Mouse (Mus musculus) gastrocnemius, adult 2 months (tissue): Measurements from ENCODE around the gene A3galt2. TPM values are rescaled to one million over a fixed set of nuclear protein-coding genes. Genes with fewer than 3 reads are reported as not detected.

Experiments used
- DNase-seq: peaks from one replicate; pipeline ENCODE4 v3.0.0; 2022
- H3K27ac ChIP-seq: fragments of 200-600 bp; 2 replicates; pipeline ENCODE4 v1.8.1; 2022; ENCODE audit warnings: mild to moderate bottlenecking
- H3K4me3 ChIP-seq: fragments of 200-600 bp; 2 replicates; pipeline ENCODE4 v1.8.1; 2022; ENCODE audit warnings: mild to moderate bottlenecking, moderate library complexity
- CTCF ChIP-seq: fragments of 200-600 bp; IDR thresholded peaks from 2 replicates; pipeline ENCODE4 v1.8.1; 2022; ENCODE audit warnings: antibody characterized with exemption, mild to moderate bottlenecking, moderate library complexity
- intact Hi-C: fragments of 180-260 bp; cut with DNase I; formaldehyde crosslinking; loops from one replicate; pipeline ENCODE4 v1.15.1; 2025
- total RNA-seq, 2 experiments: library from RNA; stranded (reverse); gene quantifications; 2 replicates each; pipeline ENCODE4 v1.2.3; 2021

A3galt2 gene
- total RNA-seq, 2 experiments from 2014 or later: 0.10 to 0.14 TPM

DNA sequence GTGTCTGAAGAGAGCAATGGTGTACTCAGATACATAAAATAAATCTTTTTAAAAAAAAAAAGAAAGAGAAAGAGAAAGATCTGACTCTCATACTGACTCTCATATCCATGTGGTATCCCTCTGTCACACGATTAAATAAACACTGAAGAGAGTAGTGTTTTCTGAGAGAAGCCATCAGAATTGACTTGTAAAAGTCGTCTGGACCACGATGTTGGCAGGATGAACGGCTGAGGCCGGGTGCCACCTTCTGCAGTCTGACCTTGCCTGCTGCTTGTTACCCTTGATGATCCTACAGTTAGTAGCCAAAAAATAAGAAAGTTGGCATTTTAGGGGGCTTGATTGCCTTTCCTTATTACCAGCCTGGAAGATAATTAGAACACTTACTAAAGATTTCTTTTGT lies 22.4 kb upstream of the A3galt2 start:
- TF ChIP-seq CTCF: no peak
- Histone ChIP-seq H3K4me3 (no peak overlapping the region), H3K27ac (peak overlapping the region; percentile 70)
- no peak for DNase-seq
- intact Hi-C loops: no loop called here

GRCm38 (mm10) chr4:128733496-128733895 lies 21.7 kb upstream of the A3galt2 start:
- TF ChIP-seq CTCF: no peak
- H3K27ac ChIP-seq: peak overlapping the region; percentile 70
- no peak for DNase-seq
- intact Hi-C loops: no loop called here
- H3K4me3 ChIP-seq: peak overlapping the region; percentile 48

DNA sequence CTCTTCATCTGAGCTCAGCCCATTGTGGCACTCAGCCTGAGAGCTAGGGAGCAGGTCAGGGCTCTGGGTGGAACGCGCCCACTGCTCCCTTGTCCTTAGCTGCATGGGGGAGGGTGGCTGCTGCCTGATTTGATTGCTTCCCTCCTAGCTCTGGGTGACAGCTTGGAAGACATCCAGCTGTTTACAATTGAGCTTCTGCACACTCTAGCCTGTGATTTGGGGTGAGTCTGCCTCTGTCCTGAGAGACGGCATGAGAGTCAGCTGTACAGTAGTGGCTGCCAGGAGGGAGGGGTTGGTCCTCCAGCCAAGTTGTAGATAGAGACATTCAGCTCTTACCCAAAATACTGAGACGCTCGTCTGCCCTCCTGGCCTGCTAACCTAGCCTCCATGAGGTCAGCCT lies 20.9 kb upstream of the A3galt2 start:
- Histone ChIP-seq H3K27ac (peak overlapping the region; percentile 70), H3K4me3 (peak overlapping the region; percentile 48)
- peak; percentile 85 for DNase-seq
- no peak for TF ChIP-seq CTCF
- intact Hi-C loops: no loop called here

- intact Hi-C loops: no loop called here
- TF ChIP-seq CTCF: no peak
- H3K4me3 ChIP-seq: peak overlapping the region; percentile 48
- H3K27ac ChIP-seq: peak overlapping the region; percentile 70
- DNase-seq: no peak
These were observed 20.2 kb upstream of the A3galt2 start for GRCm38 (mm10) chr4:128734721-128735671.

DNA sequence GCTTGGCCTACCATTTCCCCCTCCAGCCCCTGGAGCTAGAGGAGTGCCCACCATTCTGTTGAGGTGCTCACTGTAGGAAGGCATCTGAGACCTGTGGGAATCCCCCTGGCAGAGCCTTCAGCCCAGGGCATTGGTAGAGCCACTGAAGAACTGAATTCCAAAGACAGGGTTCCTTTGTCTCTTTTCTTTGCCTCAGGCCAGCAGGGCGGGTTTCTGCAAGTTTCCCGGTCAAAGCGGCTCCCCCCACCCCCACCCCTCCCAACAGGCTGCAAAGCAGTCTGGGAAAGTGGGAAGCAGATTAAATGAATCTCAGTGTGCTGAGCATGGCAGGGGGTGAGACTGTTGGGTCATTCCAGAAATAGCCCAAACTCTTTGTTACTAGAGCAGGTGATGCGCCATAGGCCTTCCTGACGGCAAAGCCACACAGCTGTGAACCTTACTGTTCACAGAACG lies 18.0 kb upstream of the A3galt2 start:
- no peak for TF ChIP-seq CTCF
- DNase-seq: no peak
- Histone ChIP-seq H3K27ac (peak overlapping the region; percentile 48), H3K4me3 (no peak overlapping the region; the same call in 1 of the 2 replicates)
- intact Hi-C loops: no loop called here

DNA sequence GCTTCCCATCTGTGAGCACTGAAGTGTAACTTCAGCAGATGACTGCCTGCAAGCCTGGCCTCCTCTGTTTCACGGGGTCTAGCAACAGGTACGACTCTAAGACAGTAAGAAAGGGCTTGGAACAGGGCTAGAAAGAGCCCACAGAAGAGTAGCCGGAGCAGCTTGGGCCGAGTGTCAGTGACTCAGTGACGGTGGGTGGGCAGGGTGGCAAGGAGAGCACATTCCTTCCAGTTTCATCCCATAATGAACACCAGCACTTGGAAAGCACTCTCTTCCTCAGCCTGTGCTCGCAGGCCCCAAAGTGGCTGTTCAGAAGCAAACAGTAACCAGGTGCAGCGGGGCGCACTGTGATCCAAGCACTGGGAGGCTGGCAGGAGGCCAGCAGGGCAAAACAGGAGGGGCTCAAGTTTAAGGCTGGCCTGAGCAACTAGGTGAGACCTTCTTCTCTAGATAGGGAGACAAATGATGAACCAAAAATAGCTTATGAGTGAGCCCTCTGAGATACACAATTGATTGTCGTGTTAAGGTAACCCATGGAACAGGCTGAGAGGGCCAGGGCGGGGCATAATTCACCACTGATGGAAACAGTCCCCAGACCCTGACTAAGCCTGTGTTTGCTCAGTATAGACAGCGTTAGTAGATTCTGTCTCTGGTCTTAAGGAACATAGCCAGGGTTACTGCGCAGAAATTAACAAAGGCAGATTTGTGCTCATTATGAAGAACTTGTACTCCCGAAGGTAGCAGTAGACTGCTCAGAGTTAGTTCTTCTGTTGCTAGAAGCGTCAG lies 17.1 kb upstream of the A3galt2 start:
- no peak for DNase-seq
- H3K4me3 ChIP-seq: no peak overlapping the region
- peak overlapping the region; percentile 38 for H3K27ac ChIP-seq
- intact Hi-C loops: no loop called here
- no peak for TF ChIP-seq CTCF

GRCm38 (mm10) chr4:128740878-128741277 lies 14.3 kb upstream of the A3galt2 start:
- no peak for DNase-seq
- no peak overlapping the region for H3K27ac ChIP-seq
- intact Hi-C loops: loop anchor here (10.0 kb wide), 1 partner anchor 1014 kb away; no protein-coding TSS in a partner anchor
- no peak overlapping the region for H3K4me3 ChIP-seq
- no peak for TF ChIP-seq CTCF

DNA sequence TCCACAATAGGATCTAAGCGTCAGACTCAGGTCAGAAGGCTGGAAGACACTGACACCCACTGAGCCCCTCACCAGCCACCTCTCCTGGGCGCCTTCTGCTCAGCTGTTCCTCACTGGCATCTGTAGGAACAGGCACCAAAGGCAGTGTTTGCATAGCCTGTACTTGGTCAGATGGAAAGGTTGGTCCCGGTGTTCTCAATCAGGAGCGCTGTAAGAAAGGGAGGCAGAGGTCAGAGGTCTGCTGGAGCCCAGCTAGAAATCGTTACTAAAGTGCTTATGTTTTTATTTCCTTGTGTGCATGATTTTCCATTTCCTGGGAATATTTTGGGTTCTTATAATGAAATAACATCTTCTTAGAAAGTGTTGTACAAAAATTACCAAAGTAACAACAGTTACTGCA lies 13.3 kb upstream of the A3galt2 start:
- DNase-seq: no peak
- intact Hi-C loops: loop anchor here (10.0 kb wide), 1 partner anchor 1013 kb away; no protein-coding TSS in a partner anchor
- Histone ChIP-seq H3K4me3 (no peak overlapping the region), H3K27ac (no peak overlapping the region)
- TF ChIP-seq CTCF: no peak

DNA sequence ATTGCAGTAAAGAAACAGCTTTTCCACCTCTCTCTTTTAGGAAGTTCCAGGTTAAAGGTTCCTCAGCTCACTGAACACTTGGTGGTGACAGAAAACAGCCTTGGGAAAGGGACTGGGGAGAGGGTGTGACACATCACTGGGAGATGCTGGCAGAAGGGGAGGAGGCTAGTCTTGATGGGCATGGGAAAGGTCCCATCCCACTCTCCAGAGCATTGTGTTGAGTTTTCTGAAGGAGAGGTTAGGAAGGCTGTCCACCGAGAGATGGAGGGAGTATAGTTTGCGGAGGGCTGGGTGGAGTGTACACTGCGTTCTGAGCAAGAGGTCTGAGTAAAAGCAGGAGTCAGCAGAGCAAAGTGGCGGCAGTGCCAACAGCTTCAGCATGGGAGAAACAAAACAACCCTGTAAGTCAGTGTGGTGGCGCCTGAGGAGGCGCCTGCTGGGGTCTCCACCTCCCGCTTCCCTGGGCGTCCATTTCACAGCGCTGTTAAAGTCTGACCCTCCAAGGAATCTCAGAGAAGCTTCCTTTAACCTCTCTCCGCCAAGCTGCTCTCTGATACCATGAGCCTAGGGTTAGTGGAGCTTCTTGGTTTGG lies 12.7 kb upstream of the A3galt2 start:
- intact Hi-C loops: loop anchor here (10.0 kb wide), 1 partner anchor 1012 kb away; no protein-coding TSS in a partner anchor
- no peak for DNase-seq
- no peak for TF ChIP-seq CTCF
- H3K27ac ChIP-seq: no peak overlapping the region
- H3K4me3 ChIP-seq: no peak overlapping the region

DNA sequence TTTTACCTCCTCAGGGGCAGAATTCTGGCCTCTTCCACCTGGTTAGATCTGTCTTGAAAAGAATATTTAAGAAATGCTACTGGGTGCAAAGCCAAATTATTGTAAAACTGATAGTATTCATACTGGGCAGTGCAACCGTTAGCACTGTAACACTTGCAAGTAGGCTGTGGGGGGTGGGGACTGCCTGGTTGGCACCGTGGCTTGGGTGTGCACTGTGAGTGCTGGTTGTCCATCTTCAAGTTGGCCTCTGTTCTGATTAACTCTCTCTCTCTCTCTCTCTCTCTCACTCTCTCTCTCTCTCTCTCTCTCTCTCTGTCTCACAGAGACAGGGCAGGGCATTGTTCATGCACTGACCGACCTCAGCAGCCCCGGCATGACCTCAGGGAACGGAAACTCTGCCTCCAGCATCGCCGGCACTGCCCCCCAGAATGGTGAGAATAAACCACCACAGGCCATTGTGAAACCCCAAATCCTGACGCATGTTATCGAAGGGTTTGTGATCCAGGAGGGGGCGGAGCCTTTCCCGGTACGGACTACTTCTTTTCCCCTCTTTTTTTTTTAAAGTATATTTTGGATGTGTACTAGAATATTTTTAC lies 12.0 kb upstream of the A3galt2 start:
- DNase-seq: no peak
- Histone ChIP-seq H3K4me3 (no peak overlapping the region), H3K27ac (no peak overlapping the region)
- no peak for TF ChIP-seq CTCF
- intact Hi-C loops: loop anchor here (10.0 kb wide), 1 partner anchor 1012 kb away; no protein-coding TSS in a partner anchor

DNA sequence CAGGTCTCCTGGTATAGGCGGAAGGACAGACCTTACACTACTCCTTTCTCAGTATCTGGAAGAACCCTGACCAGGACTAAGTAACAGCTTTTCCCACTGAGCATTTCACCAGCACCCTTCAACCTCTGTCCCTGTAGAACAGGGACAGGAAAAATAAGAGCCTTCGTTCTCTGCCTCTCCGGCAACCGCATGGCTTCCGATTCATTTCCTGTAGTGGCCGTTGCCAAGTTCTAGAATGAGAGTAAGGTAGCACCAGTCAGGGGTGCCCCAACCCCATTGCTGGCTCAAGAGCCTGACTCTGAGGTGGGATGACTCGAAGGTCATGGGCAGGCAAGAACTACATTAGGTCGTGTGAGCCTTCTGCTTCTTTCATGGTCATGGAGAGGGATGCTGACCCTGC lies 10.0 kb upstream of the A3galt2 start:
- TF ChIP-seq CTCF: no peak
- intact Hi-C loops: loop anchor here (10.0 kb wide), 1 partner anchor 1010 kb away; no protein-coding TSS in a partner anchor
- DNase-seq: no peak
- Histone ChIP-seq H3K4me3 (no peak overlapping the region), H3K27ac (no peak overlapping the region)
